Mouse (Mus musculus) cerebellum, adult 2 months (tissue): ENCODE measurements at regions not wholly inside any gene's neighbourhood (a gene's known extent, or its start where the extent isn't known, plus 50 kb on each side); places are given as distances from the start of the nearest gene placed in this dataset.

Experiments used
- CTCF ChIP-seq: fragments of 200-500 bp; IDR thresholded peaks from 2 replicates; pipeline ENCODE4 v1.5.1; 2011; ENCODE audit warnings: low read depth, mild to moderate bottlenecking, control low read depth, low read length, moderate library complexity, borderline replicate concordance; ENCODE audit not compliant: insufficient read depth
- POLR2A ChIP-seq: fragments of 200-500 bp; IDR thresholded peaks from 2 replicates; pipeline ENCODE4 v1.6.1; 2011; ENCODE audit warnings: low read length, control low read depth, borderline replicate concordance; ENCODE audit not compliant: insufficient read depth

- TF ChIP-seq POLR2A (no peak), CTCF (no peak)
Observed at GRCm38 (mm10) chr14:115033375-115033969, 58.5 kb upstream of the Gpc5 start.
